Comparison of ENCODE assay signal across 23 mouse cellular contexts in the genomic region with DNA sequence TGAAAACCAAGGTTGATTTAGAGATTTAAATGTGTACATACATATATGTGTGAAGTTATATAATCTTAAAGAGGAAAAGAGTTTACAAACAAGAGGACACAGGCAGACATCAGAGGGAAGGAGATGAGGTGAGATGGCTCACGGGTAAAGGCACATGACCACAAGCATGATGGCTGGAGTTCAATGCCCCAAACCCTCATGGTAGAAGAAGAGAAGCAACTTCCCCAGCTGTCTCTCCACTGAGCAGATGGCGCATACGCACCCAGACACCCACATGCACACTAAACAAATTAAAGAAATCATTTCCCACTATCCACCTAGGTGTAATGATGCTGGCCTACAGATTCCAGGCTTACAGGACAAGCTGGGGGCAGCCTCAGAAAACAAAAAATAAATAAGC. TPM values are rescaled to one million over a fixed set of nuclear protein-coding genes. Genes with fewer than 3 reads are reported as not detected.
DNase-seq lines count a peak whose midpoint lies in the region; ATAC-seq and TF ChIP-seq lines count a peak whose summit lies in the region.
"Had no signal": no experiment of that assay in that cellular context is flagged by ENCODE, and none has a peak within 500 bp of the region (broad histone marks: within the 10 kb centered on the region; RNA-seq: fewer than 3 reads in every experiment).

No protein-coding gene starts in this region.

- DNase-seq in kidney, postnatal 10 days: peak; percentile 4
- DNase-seq in kidney, adult 9 months: no peak
- DNase-seq in liver, adult 2 months (ENCODE audit: extremely low read depth, low read depth, low spot score): no peak
- no peak for DNase-seq in liver, postnatal 0 days
- DNase-seq in brain, adult 2 months (ENCODE audit: low read depth, low spot score): peak; percentile 60
- peak; percentile 53 for DNase-seq in right cerebral cortex, postnatal 25 days
- DNase-seq in midbrain, postnatal 0 days (ENCODE audit: low spot score): no peak
- DNase-seq: adrenal gland, postnatal 36 days; cerebellum, adult 9-11 months; gastrocnemius, postnatal 14 days; heart, adult 2 months; heart, postnatal 4 days; lung, adult 2 months; lung, postnatal 36 days; retina, postnatal 1 day; spleen, adult 18-20 months had no signal

- H3K27ac ChIP-seq in liver, adult 2 months (replicated peaks; ENCODE audit: insufficient read depth, low read depth, low read length): 0 out of 2 replicates have a peak overlapping the region, but pooled peaks have one; percentile 27
- no peak overlapping the region for H3K27ac ChIP-seq in liver, postnatal 0 days (ENCODE audit: low read depth)
- no peak overlapping the region for H3K27ac ChIP-seq in midbrain, postnatal 0 days (ENCODE audit: low read depth, low read length)
- H3K27ac ChIP-seq: embryonic facial prominence, embryonic 13.5 days; heart, embryonic 15.5 days; hindbrain, embryonic 15.5 days; limb, embryonic 10.5 days had no signal

- no peak for ATAC-seq in liver, postnatal 0 days
- no peak for ATAC-seq in midbrain, postnatal 0 days (ENCODE audit: low FRiP score)
- ATAC-seq: intestine, embryonic 16.5 days had no signal

- TF ChIP-seq EP300 in liver, postnatal 0 days (IDR thresholded peaks at IDR 0.05; ENCODE audit: low read depth): no peak

- TF ChIP-seq POLR2A in liver, adult 2 months (IDR thresholded peaks at IDR 0.05; ENCODE audit: extremely low read depth, insufficient read depth, low read length): no peak

- no peak overlapping the region for H3K9ac ChIP-seq in liver, adult 2 months (ENCODE audit: low read depth, low read length)
- no peak overlapping the region for H3K9ac ChIP-seq in liver, postnatal 0 days (replicated peaks)
- no peak overlapping the region for H3K9ac ChIP-seq in midbrain, postnatal 0 days (replicated peaks; ENCODE audit: low read length, poor library complexity, severe bottlenecking)
- H3K9ac ChIP-seq: embryonic facial prominence, embryonic 13.5 days; heart, embryonic 15.5 days; hindbrain, embryonic 15.5 days; kidney, embryonic 15.5 days had no signal

- no peaks in the 10 kb centered on the region for H3K9me3 ChIP-seq in liver, postnatal 0 days (ENCODE audit: low read length)
- no peaks in the 10 kb centered on the region for H3K9me3 ChIP-seq in midbrain, postnatal 0 days (ENCODE audit: low read length)
- H3K9me3 ChIP-seq: embryonic facial prominence, embryonic 13.5 days; heart, embryonic 15.5 days; hindbrain, embryonic 15.5 days; kidney, embryonic 15.5 days; limb, embryonic 10.5 days had no signal

- 91% methylated on average over 3 of the region's 3 CpGs for WGBS in liver, adult 2 months
- 78% methylated on average over 3 of the region's 3 CpGs for WGBS in liver, postnatal 0 days (ENCODE audit: insufficient replicate concordance)
- WGBS in midbrain, postnatal 0 days: 95% methylated on average over 3 of the region's 3 CpGs

- H3K4me2 ChIP-seq in liver, postnatal 0 days (ENCODE audit: low read depth, low read length): no peak overlapping the region
- no peak overlapping the region for H3K4me2 ChIP-seq in midbrain, postnatal 0 days (ENCODE audit: low read depth, low read length, poor library complexity, severe bottlenecking)
- H3K4me2 ChIP-seq: embryonic facial prominence, embryonic 13.5 days; heart, embryonic 15.5 days; hindbrain, embryonic 15.5 days; kidney, embryonic 15.5 days; liver, embryonic 11.5 days had no signal

- H3K4me1 ChIP-seq in liver, adult 2 months (ENCODE audit: control insufficient read depth, insufficient read depth, low read length): no peaks in the 10 kb centered on the region; the same call in 1 of the 2 replicates
- peaks cover 12% of the 10 kb centered on the region for H3K4me1 ChIP-seq in liver, postnatal 0 days (ENCODE audit: insufficient read depth)
- no peaks in the 10 kb centered on the region for H3K4me1 ChIP-seq in midbrain, postnatal 0 days (ENCODE audit: insufficient read depth, low read length)
- H3K4me1 ChIP-seq: hindbrain, embryonic 15.5 days had no signal

- H3K27me3 ChIP-seq in liver, adult 2 months (ENCODE audit: control insufficient read depth, insufficient read depth, low read length): no peaks in the 10 kb centered on the region
- no peaks in the 10 kb centered on the region for H3K27me3 ChIP-seq in liver, postnatal 0 days (ENCODE audit: insufficient read depth, low read length)
- no peaks in the 10 kb centered on the region for H3K27me3 ChIP-seq in midbrain, postnatal 0 days (ENCODE audit: insufficient read depth, low read length)
- H3K27me3 ChIP-seq: embryonic facial prominence, embryonic 13.5 days; heart, embryonic 15.5 days; hindbrain, embryonic 15.5 days; kidney, embryonic 15.5 days had no signal

- no peak overlapping the region for H3K4me3 ChIP-seq in liver, adult 2 months (ENCODE audit: insufficient read depth, low read depth, low read length)
- H3K4me3 ChIP-seq in liver, postnatal 0 days (ENCODE audit: low read depth, low read length): no peak overlapping the region
- no peak overlapping the region for H3K4me3 ChIP-seq in midbrain, postnatal 0 days (ENCODE audit: low read depth, low read length)
- H3K4me3 ChIP-seq: embryonic facial prominence, embryonic 13.5 days; heart, adult 2 months; heart, embryonic 15.5 days; hindbrain, embryonic 15.5 days; kidney, embryonic 15.5 days; limb, embryonic 10.5 days had no signal

- H3K79me2 ChIP-seq in liver, adult 2 months (ENCODE audit: control insufficient read depth, insufficient read depth, low read length): no peaks in the 10 kb centered on the region; the same call in 1 of the 2 replicates

- H3K36me3 ChIP-seq in liver, adult 2 months (ENCODE audit: control insufficient read depth, insufficient read depth, low read length): no peaks in the 10 kb centered on the region
- H3K36me3 ChIP-seq in liver, postnatal 0 days (replicated peaks; ENCODE audit: insufficient read depth, low read length): no peaks in the 10 kb centered on the region
- H3K36me3 ChIP-seq in midbrain, postnatal 0 days (ENCODE audit: insufficient read depth, low read length): no peaks in the 10 kb centered on the region
- H3K36me3 ChIP-seq: embryonic facial prominence, embryonic 13.5 days; heart, embryonic 15.5 days; hindbrain, embryonic 15.5 days; kidney, embryonic 15.5 days; limb, embryonic 10.5 days had no signal

- no peak for TF ChIP-seq CTCF in liver, adult 2 months (IDR thresholded peaks at IDR 0.05; ENCODE audit: low read depth, low read length)
- TF ChIP-seq CTCF in liver, postnatal 0 days (IDR thresholded peaks at IDR 0.05; ENCODE audit: low read depth): no peak
- no peak for TF ChIP-seq CTCF in midbrain, postnatal 0 days (IDR thresholded peaks at IDR 0.05)

RNA-seq across cellular contexts. Expression of gene Iqgap1, which starts 49.7 kb away (rescaled TPM):
- 7.8 and 9.2 TPM in 2 replicates for total RNA-seq in liver, adult 2 months (2014; rRNA removed)
- polyA plus RNA-seq in liver, adult 2 months (2012; rRNA removed): 2.6 and 2.8 TPM in 2 replicates
- 10.8 and 13.6 TPM in 2 replicates for polyA plus RNA-seq in liver, postnatal 0 days (2015; fragmentation: Nextera tagmentation; extraction: Ambion mirVana)
- 20.6 and 31.0 TPM in 2 replicates for total RNA-seq in midbrain, postnatal 0 days (2014; rRNA removed)
- polyA plus RNA-seq in midbrain, postnatal 0 days (2015; fragmentation: Nextera tagmentation; extraction: Ambion mirVana): 11.3 and 12.3 TPM in 2 replicates

Comparison
In these comparisons a context has a peak if more than half of its experiments do, and no peak if none do; other contexts are left out.
1. DNase-seq: peak in kidney, postnatal 10 days (single experiment), brain, adult 2 months (single experiment) and right cerebral cortex, postnatal 25 days (single experiment); none in kidney, adult 9 months (single experiment), liver, adult 2 months (single experiment), liver, postnatal 0 days (single experiment) and midbrain, postnatal 0 days (single experiment).